Mouse (Mus musculus) intestine, embryonic 14.5 days (tissue): ENCODE measurements at regions not wholly inside any gene's neighbourhood (a gene's known extent, or its start where the extent isn't known, plus 50 kb on each side); places are given as distances from the start of the nearest gene placed in this dataset.

Experiments
- ATAC-seq: fragments of 200-750 bp; cut with Nextera tagmentation; replicated peaks from 2 replicates; pipeline ENCODE4 v1.8.0; 2017; ENCODE audit warnings: low read depth, moderate number of reproducible peaks, moderate TSS enrichment, moderate library complexity; ENCODE audit not compliant: low FRiP score, low TSS enrichment
- DNase-seq: peaks from one replicate; pipeline ENCODE4 v3.0.0-alpha.2; 2018; ENCODE audit warnings: low spot score
- H3K27ac ChIP-seq: fragments of 300-500 bp; sonication (generic); 2 replicates; pipeline ENCODE4 v1.5.1; 2014; ENCODE audit warnings: low read depth, mild to moderate bottlenecking, control low read depth
- H3K27me3 ChIP-seq: fragments of 300-500 bp; sonication (generic); replicated peaks from 2 replicates; pipeline ENCODE4 v1.6.1; 2014; ENCODE audit warnings: low read length, control low read depth; ENCODE audit not compliant: control insufficient read depth, insufficient read depth
- H3K36me3 ChIP-seq: fragments of 300-500 bp; sonication (generic); 2 replicates; pipeline ENCODE4 v1.6.1; 2014; ENCODE audit warnings: low read length, control low read depth; ENCODE audit not compliant: control insufficient read depth, insufficient read depth
- H3K4me1 ChIP-seq: fragments of 300-500 bp; sonication (generic); replicated peaks from 2 replicates; pipeline ENCODE4 v1.6.1; 2014; ENCODE audit warnings: low read length, control low read depth, mixed read lengths; ENCODE audit not compliant: control insufficient read depth, insufficient read depth
- H3K4me2 ChIP-seq: fragments of 300-500 bp; sonication (generic); 2 replicates; pipeline ENCODE4 v1.6.1; 2014; ENCODE audit warnings: low read length
- H3K4me3 ChIP-seq: fragments of 300-500 bp; sonication (generic); 2 replicates; pipeline ENCODE4 v1.5.1; 2014; ENCODE audit warnings: low read depth, low read length, control low read depth, mixed read lengths
- H3K9ac ChIP-seq: fragments of 300-500 bp; sonication (generic); 2 replicates; pipeline ENCODE4 v1.6.1; 2014; ENCODE audit warnings: mild to moderate bottlenecking, low read length
- H3K9me3 ChIP-seq: fragments of 300-500 bp; sonication (generic); 2 replicates; pipeline ENCODE4 v1.6.1; 2016; ENCODE audit warnings: low read length, control low read depth; ENCODE audit not compliant: control insufficient read depth
- WGBS: fragments of 180-500 bp; shearing (Covaris S2); extraction: QIAGEN DNeasy Blood & Tissue Kit; methylation state at CpG from one replicate; pipeline ENCODE4 v1.1.7; 2014; 5-methylcytosine and 5-hydroxymethylcytosine counted together

GRCm38 (mm10) chr4:82168032-82168431 lies 537.5 kb downstream of the Nfib start:
- DNase-seq (no peak), ATAC-seq (no peak)
- no peaks in the 10 kb centered on the region for H3K27me3 ChIP-seq
- H3K9ac ChIP-seq = no peak overlapping the region
- no peak overlapping the region for H3K27ac ChIP-seq
- 63% methylated on average over 5 of the region's 5 CpGs for WGBS
- no peaks in the 10 kb centered on the region for H3K9me3 ChIP-seq
- H3K4me3 ChIP-seq = no peak overlapping the region
- H3K36me3 ChIP-seq = no peaks in the 10 kb centered on the region
- H3K4me1 ChIP-seq = no peaks in the 10 kb centered on the region; the same call in 1 of the 2 replicates
- H3K4me2 ChIP-seq = no peak overlapping the region

GRCm38 (mm10) chr4:82167396-82167795 lies 538.2 kb downstream of the Nfib start:
- Histone ChIP-seq H3K9me3 (no peaks in the 10 kb centered on the region), H3K4me2 (no peak overlapping the region), H3K9ac (no peak overlapping the region), H3K36me3 (no peaks in the 10 kb centered on the region), H3K4me1 (no peaks in the 10 kb centered on the region; the same call in 1 of the 2 replicates), H3K4me3 (no peak overlapping the region), H3K27me3 (no peaks in the 10 kb centered on the region), H3K27ac (no peak overlapping the region)
- DNase-seq (no peak), ATAC-seq (no peak)
- WGBS = 62% methylated on average over 5 of the region's 5 CpGs

GRCm38 (mm10) chr4:82166826-82167225 lies 538.7 kb downstream of the Nfib start:
- WGBS = 86% methylated on average over 1 of the region's 1 CpGs
- no peaks in the 10 kb centered on the region for H3K27me3 ChIP-seq

GRCm38 (mm10) chr4:82166087-82166486 lies 539.5 kb downstream of the Nfib start:
- WGBS = 80% methylated on average over 6 of the region's 6 CpGs
- Histone ChIP-seq H3K27me3 (no peaks in the 10 kb centered on the region), H3K27ac (no peak overlapping the region), H3K4me3 (no peak overlapping the region), H3K4me2 (no peak overlapping the region), H3K36me3 (no peaks in the 10 kb centered on the region), H3K9ac (no peak overlapping the region), H3K4me1 (no peaks in the 10 kb centered on the region; the same call in 1 of the 2 replicates), H3K9me3 (no peaks in the 10 kb centered on the region)
- no peak for DNase-seq
- no peak for ATAC-seq

More at GRCm38 (mm10) chr4:82166826-82167225, 538.7 kb downstream of the Nfib start:
- no peak overlapping the region for H3K27ac ChIP-seq
- no peak overlapping the region for H3K9ac ChIP-seq
- no peak for ATAC-seq
- H3K9me3 ChIP-seq = no peaks in the 10 kb centered on the region
- no peaks in the 10 kb centered on the region; the same call in 1 of the 2 replicates for H3K4me1 ChIP-seq
- DNase-seq = no peak
- H3K4me3 ChIP-seq = no peak overlapping the region
- H3K4me2 ChIP-seq = no peak overlapping the region
- no peaks in the 10 kb centered on the region for H3K36me3 ChIP-seq

- no peaks in the 10 kb centered on the region for H3K36me3 ChIP-seq
- H3K4me3 ChIP-seq = no peak overlapping the region
- H3K4me1 ChIP-seq = no peaks in the 10 kb centered on the region; the same call in 1 of the 2 replicates
- no peak overlapping the region for H3K27ac ChIP-seq
- no peaks in the 10 kb centered on the region for H3K9me3 ChIP-seq
- 50% methylated on average over 1 of the region's 1 CpGs for WGBS
- DNase-seq (no peak), ATAC-seq (no peak)
- no peak overlapping the region for H3K4me2 ChIP-seq
- H3K9ac ChIP-seq = no peak overlapping the region
- H3K27me3 ChIP-seq = no peaks in the 10 kb centered on the region
Measured at GRCm38 (mm10) chr4:82164058-82164457, 541.5 kb downstream of the Nfib start.

- Histone ChIP-seq H3K4me3 (no peak overlapping the region), H3K9ac (no peak overlapping the region), H3K4me2 (no peak overlapping the region), H3K27me3 (no peaks in the 10 kb centered on the region), H3K27ac (no peak overlapping the region), H3K9me3 (no peaks in the 10 kb centered on the region), H3K4me1 (no peaks in the 10 kb centered on the region), H3K36me3 (no peaks in the 10 kb centered on the region)
- DNase-seq = no peak
- no peak for ATAC-seq
- WGBS = 73% methylated on average over 2 of the region's 2 CpGs
Measured at GRCm38 (mm10) chr4:82161818-82162217, 543.7 kb downstream of the Nfib start.

- DNase-seq (no peak), ATAC-seq (no peak)
- no peaks in the 10 kb centered on the region for H3K9me3 ChIP-seq
- no peak overlapping the region for H3K4me3 ChIP-seq
- no peak overlapping the region for H3K9ac ChIP-seq
- H3K27me3 ChIP-seq = no peaks in the 10 kb centered on the region
- H3K27ac ChIP-seq = no peak overlapping the region
- no peaks in the 10 kb centered on the region for H3K36me3 ChIP-seq
- WGBS = 92% methylated on average over 2 of the region's 2 CpGs
- no peak overlapping the region for H3K4me2 ChIP-seq
- no peaks in the 10 kb centered on the region for H3K4me1 ChIP-seq
Measured at GRCm38 (mm10) chr4:82161232-82161631, 544.3 kb downstream of the Nfib start.

GRCm38 (mm10) chr4:82160233-82160632 lies 545.3 kb downstream of the Nfib start:
- no peak overlapping the region for H3K27ac ChIP-seq
- no peak overlapping the region for H3K4me3 ChIP-seq
- no peak overlapping the region for H3K4me2 ChIP-seq
- no peaks in the 10 kb centered on the region for H3K36me3 ChIP-seq
- no peaks in the 10 kb centered on the region for H3K27me3 ChIP-seq
- no peak overlapping the region for H3K9ac ChIP-seq
- no peak for DNase-seq
- ATAC-seq = no peak
- WGBS = 56% methylated on average over 5 of the region's 5 CpGs
- H3K9me3 ChIP-seq = no peaks in the 10 kb centered on the region
- H3K4me1 ChIP-seq = 0 out of 2 replicates have a peak, but pooled peaks cover 3% of the 10 kb centered on the region

GRCm38 (mm10) chr4:82155642-82156320 lies 549.8 kb downstream of the Nfib start:
- H3K9me3 ChIP-seq = no peaks in the 10 kb centered on the region
- no peaks in the 10 kb centered on the region for H3K36me3 ChIP-seq
- DNase-seq = no peak
- no peak overlapping the region for H3K27ac ChIP-seq
- no peak overlapping the region for H3K4me3 ChIP-seq
- 37% methylated on average over 7 of the region's 7 CpGs for WGBS
- H3K27me3 ChIP-seq = no peaks in the 10 kb centered on the region
- no peak for ATAC-seq
- H3K4me2 ChIP-seq = no peak overlapping the region
- 0 out of 2 replicates have a peak, but pooled peaks cover 3% of the 10 kb centered on the region for H3K4me1 ChIP-seq
- H3K9ac ChIP-seq = no peak overlapping the region
